ENCODE assay signal across 10 mouse cellular contexts in the genomic region with DNA sequence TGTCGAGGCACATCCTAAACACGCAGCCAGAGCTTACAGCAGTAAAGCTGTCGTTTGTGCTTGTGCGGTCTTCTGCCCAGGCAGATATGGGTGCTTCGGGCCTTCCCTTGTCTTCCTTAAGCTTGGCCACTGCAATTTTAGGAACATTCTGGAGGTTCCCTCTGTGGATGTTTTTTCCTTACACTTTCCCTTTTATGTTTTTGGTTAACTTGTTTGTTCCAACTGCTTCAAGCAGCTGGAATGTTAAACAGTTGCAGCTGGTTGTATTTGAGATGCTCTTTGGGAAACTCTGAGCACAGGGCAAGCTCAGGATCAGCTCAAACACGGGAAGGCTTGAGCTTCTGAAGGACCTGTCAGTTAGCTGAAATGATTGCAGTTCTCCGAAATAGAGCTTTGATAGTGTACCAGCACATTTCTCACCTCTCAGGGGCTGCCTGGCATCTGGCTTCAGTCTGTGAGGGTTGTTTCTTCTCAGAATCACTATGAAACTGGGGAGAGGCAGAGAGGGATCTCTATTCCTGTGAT. TPM values are rescaled to one million over a fixed set of nuclear protein-coding genes. Genes with fewer than 3 reads are reported as not detected.
A peak's percentile ranks its signal among the peaks of the same experiment; 100 is the strongest.
DNase-seq lines count a peak whose midpoint lies in the region; ATAC-seq and TF ChIP-seq lines count a peak whose summit lies in the region.
"Had no signal": no experiment of that assay in that cellular context is flagged by ENCODE, and none has a peak within 500 bp of the region (broad histone marks: within the 10 kb centered on the region; RNA-seq: fewer than 3 reads in every experiment).

No protein-coding gene starts in this region.

- no peak overlapping the region for H3K4me3 ChIP-seq in kidney, embryonic 15.5 days (replicated peaks)
- no peak overlapping the region for H3K4me3 ChIP-seq in brown adipose tissue, adult 24 weeks (ENCODE audit: insufficient read depth, low read depth, low read length)
- no peak overlapping the region for H3K4me3 ChIP-seq in embryonic facial prominence, embryonic 11.5 days (ENCODE audit: low read depth, low read length)
- H3K4me3 ChIP-seq in limb, embryonic 14.5 days (replicated peaks; ENCODE audit: low read length) = no peak overlapping the region

- H3K36me3 ChIP-seq in kidney, embryonic 15.5 days = no peaks in the 10 kb centered on the region
- H3K36me3 ChIP-seq in embryonic facial prominence, embryonic 11.5 days (replicated peaks; ENCODE audit: control insufficient read depth, insufficient read depth, low read depth, low read length) = no peaks in the 10 kb centered on the region
- H3K36me3 ChIP-seq in limb, embryonic 14.5 days (ENCODE audit: control insufficient read depth, insufficient read depth, low read length) = no peaks in the 10 kb centered on the region

- WGBS in kidney, embryonic 15.5 days = 31% methylated on average over 7 of the region's 7 CpGs
- WGBS in embryonic facial prominence, embryonic 11.5 days = 25% methylated on average over 7 of the region's 7 CpGs
- 5% methylated on average over 7 of the region's 7 CpGs for WGBS in limb, embryonic 14.5 days

- ATAC-seq in kidney, embryonic 15.5 days (replicated peaks; ENCODE audit: low FRiP score) = no peak
- no peak for ATAC-seq in embryonic facial prominence, embryonic 11.5 days (replicated peaks; ENCODE audit: insufficient number of reproducible peaks, low FRiP score, low TSS enrichment, low read depth)
- peak; percentile 70; the same call in 1 of the 2 replicates for ATAC-seq in limb, embryonic 14.5 days (ENCODE audit: low FRiP score, low read depth)
- no peak for ATAC-seq in erythroid progenitor cell, adult 5-6 weeks (replicated peaks; ENCODE audit: low FRiP score, poor library complexity, severe bottlenecking)

- H3K27me3 ChIP-seq in kidney, embryonic 15.5 days = no peaks in the 10 kb centered on the region
- no peaks in the 10 kb centered on the region for H3K27me3 ChIP-seq in embryonic facial prominence, embryonic 11.5 days (ENCODE audit: control insufficient read depth, insufficient read depth, low read length)
- no peaks in the 10 kb centered on the region for H3K27me3 ChIP-seq in limb, embryonic 14.5 days (ENCODE audit: control insufficient read depth, insufficient read depth, low read length)

- TF ChIP-seq POLR2A in limb, embryonic 14.5 days (IDR thresholded peaks at IDR 0.05; ENCODE audit: borderline replicate concordance, extremely low read depth, insufficient read depth, insufficient read length) = no peak

- no peak for DNase-seq in kidney, adult 9 months
- peak; percentile 84 for DNase-seq in embryonic facial prominence, embryonic 11.5 days (ENCODE audit: low spot score)
- DNase-seq in limb, embryonic 14.5 days (ENCODE audit: low spot score) = peak; percentile 63
- DNase-seq in urinary bladder, postnatal 10 days (ENCODE audit: low spot score) = no peak
- no peak for DNase-seq in left cerebral cortex, postnatal 4 days
- DNase-seq: cerebellum, adult 18-20 months; right cerebral cortex, postnatal 4 days had no signal

- H3K9ac ChIP-seq in kidney, embryonic 15.5 days = no peak overlapping the region
- peak overlapping the region; percentile 27; the same call in 1 of the 2 replicates for H3K9ac ChIP-seq in embryonic facial prominence, embryonic 11.5 days (replicated peaks; ENCODE audit: low read length)
- no peak overlapping the region for H3K9ac ChIP-seq in limb, embryonic 14.5 days (ENCODE audit: low read depth, low read length, severe bottlenecking)

- no peaks in the 10 kb centered on the region for H3K9me3 ChIP-seq in kidney, embryonic 15.5 days (replicated peaks)
- no peaks in the 10 kb centered on the region for H3K9me3 ChIP-seq in embryonic facial prominence, embryonic 11.5 days (replicated peaks; ENCODE audit: control insufficient read depth, low read length)
- H3K9me3 ChIP-seq in limb, embryonic 14.5 days (ENCODE audit: control insufficient read depth, low read length) = no peaks in the 10 kb centered on the region

- H3K27ac ChIP-seq in kidney, embryonic 15.5 days = peak overlapping the region; percentile 70
- peak overlapping the region; percentile 19; the same call in 1 of the 2 replicates for H3K27ac ChIP-seq in brown adipose tissue, adult 24 weeks (replicated peaks; ENCODE audit: low read depth, low read length)
- peak overlapping the region; percentile 82 for H3K27ac ChIP-seq in embryonic facial prominence, embryonic 11.5 days (replicated peaks; ENCODE audit: low read depth, low read length)
- H3K27ac ChIP-seq in limb, embryonic 14.5 days (replicated peaks; ENCODE audit: low read depth, low read length) = peak overlapping the region; percentile 83

- intact Hi-C loops in left cerebral cortex, postnatal 4 days (cut with DNase I) = no loop called here

- peaks cover 29% of the 10 kb centered on the region for H3K4me1 ChIP-seq in kidney, embryonic 15.5 days
- H3K4me1 ChIP-seq in brown adipose tissue, adult 24 weeks (ENCODE audit: control insufficient read depth, insufficient read depth, insufficient read length, low read length) = peaks cover 6% of the 10 kb centered on the region
- no peaks in the 10 kb centered on the region; the same call in 1 of the 2 replicates for H3K4me1 ChIP-seq in embryonic facial prominence, embryonic 11.5 days (ENCODE audit: control insufficient read depth, insufficient read depth, low read length)
- peaks cover 30% of the 10 kb centered on the region for H3K4me1 ChIP-seq in limb, embryonic 14.5 days (ENCODE audit: control insufficient read depth, insufficient read depth, low read length)

- no peak overlapping the region for H3K4me2 ChIP-seq in kidney, embryonic 15.5 days
- no peak overlapping the region for H3K4me2 ChIP-seq in embryonic facial prominence, embryonic 11.5 days (ENCODE audit: low read depth, low read length)
- peak overlapping the region; percentile 26; the same call in 1 of the 2 replicates for H3K4me2 ChIP-seq in limb, embryonic 14.5 days (replicated peaks; ENCODE audit: low read depth, low read length, severe bottlenecking)

RNA-seq across cellular contexts. Expression of gene Adk, which starts 34.5 kb away (rescaled TPM):
- 156 and 168 TPM in 2 replicates for polyA plus RNA-seq in kidney, embryonic 15.5 days (2015; fragmentation: Nextera tagmentation; extraction: Ambion mirVana)
- 138 and 145 TPM in 2 replicates for polyA plus RNA-seq in brown adipose tissue, adult 24 weeks (2012; ENCODE audit: insufficient read depth, insufficient read length, missing spikeins)
- 152 and 178 TPM in 2 replicates for polyA plus RNA-seq in embryonic facial prominence, embryonic 11.5 days (2014; fragmentation: Nextera tagmentation; extraction: Ambion mirVana)
- polyA plus RNA-seq in limb, embryonic 14.5 days (2012; rRNA removed) = 49.8 and 55.6 TPM in 2 replicates
- polyA plus RNA-seq in limb, embryonic 14.5 days (2014; fragmentation: Nextera tagmentation; extraction: Ambion mirVana) = 140 and 142 TPM in 2 replicates
- total RNA-seq in erythroid progenitor cell, adult 5-6 weeks (2015; ENCODE audit: low replicate concordance) = 28.1 and 67.1 TPM in 2 replicates
- 31.3 and 66.4 TPM in 2 replicates for total RNA-seq in erythroid progenitor cell, adult 5-6 weeks (2017; ENCODE audit: low replicate concordance)
- 10 to 100 TPM; 51.6 to 52.3 TPM for total RNA-seq in left cerebral cortex, postnatal 4 days (2021)

RNA-seq across cellular contexts. Expression of gene Ap3m1, which starts 34.6 kb away (rescaled TPM):
- polyA plus RNA-seq in kidney, embryonic 15.5 days (2015; fragmentation: Nextera tagmentation; extraction: Ambion mirVana) = 74.6 and 77.8 TPM in 2 replicates
- 35.0 and 40.5 TPM in 2 replicates for polyA plus RNA-seq in brown adipose tissue, adult 24 weeks (2012; ENCODE audit: insufficient read depth, insufficient read length, missing spikeins)
- polyA plus RNA-seq in embryonic facial prominence, embryonic 11.5 days (2014; fragmentation: Nextera tagmentation; extraction: Ambion mirVana) = 111 and 118 TPM in 2 replicates
- polyA plus RNA-seq in limb, embryonic 14.5 days (2012; rRNA removed) = 73.9 and 76.4 TPM in 2 replicates
- polyA plus RNA-seq in limb, embryonic 14.5 days (2014; fragmentation: Nextera tagmentation; extraction: Ambion mirVana) = 77.7 and 86.6 TPM in 2 replicates
- 9.7 and 18.4 TPM in 2 replicates for total RNA-seq in erythroid progenitor cell, adult 5-6 weeks (2015; ENCODE audit: low replicate concordance)
- 34.5 and 53.3 TPM in 2 replicates for total RNA-seq in erythroid progenitor cell, adult 5-6 weeks (2017; ENCODE audit: low replicate concordance)
- total RNA-seq in left cerebral cortex, postnatal 4 days (2021) = 10 to 100 TPM; 89.5 to 93.0 TPM

Comparison
In these comparisons a context has a peak if more than half of its experiments do, and no peak if none do; other contexts are left out.
1. H3K27ac ChIP-seq: peak in every context shown above with its lines; median percentile 83 in limb, embryonic 14.5 days; 82 in embryonic facial prominence, embryonic 11.5 days; 70 in kidney, embryonic 15.5 days; 19 in brown adipose tissue, adult 24 weeks.
2. DNase-seq: peak in embryonic facial prominence, embryonic 11.5 days (single experiment) and limb, embryonic 14.5 days (single experiment); none in kidney, adult 9 months (single experiment), urinary bladder, postnatal 10 days (single experiment) and left cerebral cortex, postnatal 4 days (single experiment).